Mouse (Mus musculus): ENCODE measurements around the gene P2ry12. TPM values are rescaled to one million over a fixed set of nuclear protein-coding genes. Genes with fewer than 3 reads are reported as not detected.
A peak's percentile ranks its signal among the peaks of the same experiment; 100 is the strongest.

The P2ry12 gene
- polyA plus RNA-seq, 1 experiment, result 6.7 TPM

- TF ChIP-seq POLR2A (IDR thresholded peaks at IDR 0.05; ENCODE audit: borderline replicate concordance, extremely low read depth, insufficient read depth, insufficient read length, poor library complexity, severe bottlenecking), result no peak
- TF ChIP-seq CTCF (IDR thresholded peaks at IDR 0.05; ENCODE audit: borderline replicate concordance, extremely low read depth, insufficient read depth, insufficient read length), result no peak
- DNase-seq (ENCODE audit: low read depth), result peak; percentile 37
Observed at GRCm38 (mm10) chr3:59230912-59231311, 31.8 kb downstream of the P2ry12 start.

DNA sequence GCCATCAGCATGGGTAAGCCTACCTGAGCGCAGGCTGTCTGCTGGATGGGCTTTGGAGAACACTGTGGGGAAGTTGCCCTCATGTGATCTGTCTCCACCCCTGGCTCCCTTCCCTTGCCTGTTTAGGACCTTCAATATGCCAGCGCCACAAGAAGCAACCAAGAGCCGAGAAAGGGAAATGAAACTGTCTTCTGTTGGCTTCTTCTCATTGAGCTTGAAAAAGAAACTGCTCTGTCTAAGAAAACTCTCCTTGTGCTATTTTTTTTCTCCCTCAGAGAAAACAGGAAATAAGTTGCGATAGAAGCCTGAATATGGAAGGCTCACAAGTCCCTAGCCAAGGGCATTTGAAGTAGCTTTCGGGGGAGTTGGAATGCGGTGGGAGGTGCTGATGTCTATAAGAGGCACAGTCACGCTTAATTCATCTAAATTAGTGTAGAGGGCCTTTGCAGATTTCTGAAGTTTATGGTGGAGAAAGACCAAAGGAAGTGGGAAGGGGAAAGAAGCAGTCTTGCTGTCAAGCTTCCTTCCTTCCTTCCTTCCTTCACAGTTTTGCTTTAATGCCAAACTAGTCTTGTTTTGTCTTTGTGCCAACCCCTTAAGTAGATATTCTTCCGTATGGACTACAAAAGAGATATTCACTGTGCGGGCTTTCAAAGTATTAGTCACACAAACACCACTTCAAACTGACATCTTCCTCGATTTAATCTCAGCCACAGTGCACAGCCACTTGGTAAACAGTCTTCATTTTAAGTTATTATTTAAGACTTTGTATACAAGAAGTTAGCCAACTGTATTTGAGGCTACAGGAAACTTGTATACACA is 33.7 kb downstream of the P2ry12 start:
- DNase-seq (ENCODE audit: low read depth), result peak; percentile 11
- no peak for TF ChIP-seq POLR2A (IDR thresholded peaks at IDR 0.05; ENCODE audit: borderline replicate concordance, extremely low read depth, insufficient read depth, insufficient read length, poor library complexity, severe bottlenecking)
- no peak for TF ChIP-seq CTCF (IDR thresholded peaks at IDR 0.05; ENCODE audit: borderline replicate concordance, extremely low read depth, insufficient read depth, insufficient read length)

DNA sequence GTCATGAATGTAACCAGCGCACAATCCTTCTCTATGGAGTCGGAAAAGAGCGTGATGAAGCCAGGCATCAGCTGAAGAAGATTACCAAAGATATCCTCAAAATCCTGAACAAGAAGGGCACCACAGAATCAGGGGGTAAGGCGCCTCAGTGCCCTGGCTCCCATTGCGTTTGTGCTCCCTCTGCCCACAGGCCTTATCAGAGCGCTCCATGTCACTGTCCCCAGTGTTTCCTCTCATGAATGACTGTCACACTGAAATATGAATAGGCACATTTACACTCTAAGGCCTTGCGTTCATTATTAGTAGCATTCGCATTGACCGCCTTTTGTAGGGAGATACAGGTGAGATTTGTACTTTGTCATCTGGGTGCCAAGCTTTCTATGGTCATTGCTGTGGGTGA is 35.0 kb downstream of the P2ry12 start:
- TF ChIP-seq CTCF (IDR thresholded peaks at IDR 0.05; ENCODE audit: borderline replicate concordance, extremely low read depth, insufficient read depth, insufficient read length) (no peak), POLR2A (IDR thresholded peaks at IDR 0.05; ENCODE audit: borderline replicate concordance, extremely low read depth, insufficient read depth, insufficient read length, poor library complexity, severe bottlenecking) (no peak)
- no peak for DNase-seq (ENCODE audit: low read depth)

GRCm38 (mm10) chr3:59225411-59225810 is 37.3 kb downstream of the P2ry12 start:
- no peak for DNase-seq (ENCODE audit: low read depth)
- TF ChIP-seq POLR2A (IDR thresholded peaks at IDR 0.05; ENCODE audit: borderline replicate concordance, extremely low read depth, insufficient read depth, insufficient read length, poor library complexity, severe bottlenecking) (no peak), CTCF (IDR thresholded peaks at IDR 0.05; ENCODE audit: borderline replicate concordance, extremely low read depth, insufficient read depth, insufficient read length) (no peak)

DNA sequence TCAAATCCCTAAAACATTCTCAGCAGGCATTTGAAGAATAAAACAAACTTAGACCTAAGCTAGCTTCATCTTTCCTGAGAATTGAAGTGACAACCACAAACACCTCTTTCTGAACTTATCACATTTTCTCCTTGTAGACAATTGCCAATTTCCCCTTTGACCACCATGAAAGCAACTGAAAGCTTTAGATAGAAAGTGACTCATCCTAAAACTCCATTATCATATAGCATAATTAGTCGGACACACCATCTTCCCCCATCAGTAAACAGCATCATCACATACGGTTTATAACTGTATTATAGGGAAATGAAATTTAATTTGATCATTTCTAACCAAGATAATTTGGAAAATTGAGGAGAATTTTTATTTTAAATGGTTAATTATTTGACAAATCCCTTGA is 40.4 kb downstream of the P2ry12 start:
- DNase-seq (ENCODE audit: low read depth), result no peak
- no peak for TF ChIP-seq POLR2A (IDR thresholded peaks at IDR 0.05; ENCODE audit: borderline replicate concordance, extremely low read depth, insufficient read depth, insufficient read length, poor library complexity, severe bottlenecking)
- no peak for TF ChIP-seq CTCF (IDR thresholded peaks at IDR 0.05; ENCODE audit: borderline replicate concordance, extremely low read depth, insufficient read depth, insufficient read length)

DNA sequence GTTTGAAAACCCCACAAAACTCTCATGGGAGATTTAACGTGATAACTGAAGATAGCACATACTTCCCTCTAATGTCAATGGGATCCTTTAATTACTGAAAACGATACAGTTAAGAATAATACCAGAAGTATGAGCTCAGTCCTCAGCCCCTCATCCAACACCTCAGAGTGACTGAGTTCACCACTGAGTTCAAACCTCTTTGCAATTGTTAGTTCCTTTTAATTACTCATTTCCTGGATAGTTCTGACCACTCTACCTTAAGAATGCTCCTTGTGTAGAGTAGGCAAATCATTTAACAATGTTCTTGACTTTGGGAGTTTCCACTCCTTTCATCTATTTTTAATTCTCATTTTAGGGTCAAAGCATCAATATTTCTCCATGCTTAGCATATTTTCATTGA is 43.3 kb downstream of the P2ry12 start:
- TF ChIP-seq POLR2A (IDR thresholded peaks at IDR 0.05; ENCODE audit: borderline replicate concordance, extremely low read depth, insufficient read depth, insufficient read length, poor library complexity, severe bottlenecking) (no peak), CTCF (IDR thresholded peaks at IDR 0.05; ENCODE audit: borderline replicate concordance, extremely low read depth, insufficient read depth, insufficient read length) (no peak)
- no peak for DNase-seq (ENCODE audit: low read depth)

GRCm38 (mm10) chr3:59217211-59217610 is 45.5 kb downstream of the P2ry12 start:
- no peak for DNase-seq (ENCODE audit: low read depth)
- TF ChIP-seq CTCF (IDR thresholded peaks at IDR 0.05; ENCODE audit: borderline replicate concordance, extremely low read depth, insufficient read depth, insufficient read length) (no peak), POLR2A (IDR thresholded peaks at IDR 0.05; ENCODE audit: borderline replicate concordance, extremely low read depth, insufficient read depth, insufficient read length, poor library complexity, severe bottlenecking) (no peak)

DNA sequence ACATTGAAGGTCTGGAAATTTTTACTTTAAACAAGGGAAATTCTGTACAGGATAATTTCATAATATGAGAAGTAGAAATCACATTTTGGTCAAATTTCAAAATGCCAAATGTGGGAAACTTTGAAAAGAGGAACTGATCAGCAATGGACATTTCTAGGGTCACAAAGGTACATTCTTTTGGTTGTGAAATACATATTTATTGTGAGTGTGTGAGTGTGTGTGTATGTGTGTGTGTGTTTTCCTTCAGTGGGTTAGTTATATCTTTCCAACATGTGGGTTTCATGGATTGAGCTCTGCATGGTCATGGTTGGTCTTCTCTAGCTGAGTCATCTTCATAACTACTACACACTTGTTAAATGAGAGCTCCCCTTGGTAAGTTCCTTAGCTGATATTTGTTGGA is 50.3 kb downstream of the P2ry12 start:
- no peak for DNase-seq (ENCODE audit: low read depth)
- TF ChIP-seq CTCF (IDR thresholded peaks at IDR 0.05; ENCODE audit: borderline replicate concordance, extremely low read depth, insufficient read depth, insufficient read length) (no peak), POLR2A (IDR thresholded peaks at IDR 0.05; ENCODE audit: borderline replicate concordance, extremely low read depth, insufficient read depth, insufficient read length, poor library complexity, severe bottlenecking) (no peak)

DNA sequence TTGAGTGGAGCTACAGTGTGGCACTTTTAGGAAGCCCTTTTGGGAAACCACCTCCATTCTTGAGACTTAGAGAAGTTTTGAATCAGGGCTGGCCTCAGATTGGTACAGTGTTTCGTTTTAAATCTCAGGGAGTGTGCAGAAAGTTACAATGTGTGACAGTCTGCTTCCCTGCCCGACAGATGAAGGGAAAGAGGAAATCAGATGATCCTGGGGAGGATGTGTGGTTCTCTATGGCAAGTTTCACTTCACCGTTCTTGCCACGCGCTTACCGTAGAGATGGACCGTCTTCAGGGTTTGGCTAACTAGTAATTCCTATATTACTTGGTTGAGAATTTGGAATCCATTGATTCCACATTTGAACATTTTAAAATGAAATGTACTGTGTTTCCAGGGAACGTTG is 50.9 kb downstream of the P2ry12 start:
- TF ChIP-seq POLR2A (IDR thresholded peaks at IDR 0.05; ENCODE audit: borderline replicate concordance, extremely low read depth, insufficient read depth, insufficient read length, poor library complexity, severe bottlenecking) (no peak), CTCF (IDR thresholded peaks at IDR 0.05; ENCODE audit: borderline replicate concordance, extremely low read depth, insufficient read depth, insufficient read length) (no peak)
- no peak for DNase-seq (ENCODE audit: low read depth)

DNA sequence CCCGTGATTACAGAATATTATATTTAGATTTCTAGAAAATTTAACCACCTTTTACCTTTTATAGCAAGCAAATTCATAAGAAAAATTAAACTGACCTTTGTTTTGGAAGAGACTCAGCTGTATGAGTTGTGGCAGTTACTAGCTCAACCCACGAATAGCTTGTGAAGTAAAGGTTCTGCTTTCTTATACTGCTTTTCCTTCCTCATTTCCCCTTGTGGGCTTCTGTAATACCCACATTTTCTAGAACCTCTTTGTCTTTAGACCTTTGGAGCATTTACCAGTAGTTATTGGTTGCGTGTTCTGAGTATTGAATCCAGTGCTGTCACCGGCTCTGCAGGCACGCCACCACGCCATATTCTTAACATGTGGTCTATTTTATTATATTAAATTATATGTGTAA is 51.9 kb downstream of the P2ry12 start, which contains the start of gene P2ry13:
Gene P2ry13, minus strand, starts transcription at position 156 of the 400 bp plus-strand sequence.
- TF ChIP-seq CTCF (IDR thresholded peaks at IDR 0.05; ENCODE audit: borderline replicate concordance, extremely low read depth, insufficient read depth, insufficient read length) (no peak), POLR2A (IDR thresholded peaks at IDR 0.05; ENCODE audit: borderline replicate concordance, extremely low read depth, insufficient read depth, insufficient read length, poor library complexity, severe bottlenecking) (no peak)
- DNase-seq (ENCODE audit: low read depth), result no peak

DNA sequence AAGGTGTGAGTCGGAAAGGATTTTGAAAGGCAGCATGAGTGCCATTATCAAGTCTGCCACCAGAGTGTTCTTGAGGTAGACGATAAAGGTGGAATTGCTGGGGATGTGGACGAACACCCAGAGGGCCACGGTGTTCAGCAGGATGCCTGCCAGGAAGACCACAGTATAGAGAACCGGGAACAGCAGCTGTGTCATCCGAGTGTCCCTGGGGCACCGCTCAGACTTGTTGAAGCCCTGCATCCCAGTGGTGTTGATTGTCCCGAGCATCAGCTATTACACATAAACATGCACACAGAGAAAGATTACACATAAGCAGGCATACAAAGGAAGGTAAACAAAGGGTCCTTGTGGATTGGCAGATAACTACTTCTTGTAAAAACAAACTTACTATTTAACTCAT is 52.6 kb downstream of the P2ry12 start:
- no peak for DNase-seq (ENCODE audit: low read depth)
- TF ChIP-seq POLR2A (IDR thresholded peaks at IDR 0.05; ENCODE audit: borderline replicate concordance, extremely low read depth, insufficient read depth, insufficient read length, poor library complexity, severe bottlenecking) (no peak), CTCF (IDR thresholded peaks at IDR 0.05; ENCODE audit: borderline replicate concordance, extremely low read depth, insufficient read depth, insufficient read length) (no peak)

All from brain, embryonic 14.5 days (tissue).